Mouse (Mus musculus): ENCODE measurements at regions not wholly inside any gene's neighbourhood (a gene's known extent, or its start where the extent isn't known, plus 50 kb on each side); places are given as distances from the start of the nearest gene placed in this dataset.
"Not testable (repeated sequence)": the region's sequence is repeated elsewhere in the genome, so short reads cannot be mapped to it uniquely, and the experiment has no call there.

DNA sequence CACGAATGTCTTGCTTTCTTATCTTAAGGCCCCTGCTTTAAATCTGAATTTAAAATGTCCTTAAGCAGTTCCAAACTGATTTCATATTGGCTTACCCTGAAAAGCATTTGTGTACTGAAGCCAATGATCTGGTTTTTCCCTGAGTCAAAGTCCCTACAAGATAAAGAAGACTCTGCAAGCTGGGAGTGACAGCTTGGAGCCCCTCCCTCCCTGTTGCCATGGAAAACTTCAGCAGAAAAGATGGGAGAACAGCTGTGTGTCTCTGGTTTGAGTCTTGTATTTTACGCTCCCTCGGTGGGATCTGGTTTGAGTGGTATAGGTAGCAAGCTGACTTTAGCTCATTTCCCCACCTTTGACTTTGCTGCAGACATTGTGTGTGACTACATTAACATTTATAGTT is 146.1 kb downstream of the Rbm43 start:
- TF ChIP-seq GATA1 (IDR thresholded peaks at IDR 0.05; ENCODE audit: borderline replicate concordance, low read length): no peak
- TF ChIP-seq FLI1 (IDR thresholded peaks at IDR 0.05; ENCODE audit: low read length): no peak
- no peak overlapping the region for H3K4me3 ChIP-seq (replicated peaks)
- no peaks in the 10 kb centered on the region for H3K27me3 ChIP-seq (replicated peaks)
- no peaks in the 10 kb centered on the region for H3K4me1 ChIP-seq
- H3K9me3 ChIP-seq: peaks cover 6% of the 10 kb centered on the region; the same call in 1 of the 2 replicates
- H3K36me3 ChIP-seq (replicated peaks; ENCODE audit: low read length): no peaks in the 10 kb centered on the region

DNA sequence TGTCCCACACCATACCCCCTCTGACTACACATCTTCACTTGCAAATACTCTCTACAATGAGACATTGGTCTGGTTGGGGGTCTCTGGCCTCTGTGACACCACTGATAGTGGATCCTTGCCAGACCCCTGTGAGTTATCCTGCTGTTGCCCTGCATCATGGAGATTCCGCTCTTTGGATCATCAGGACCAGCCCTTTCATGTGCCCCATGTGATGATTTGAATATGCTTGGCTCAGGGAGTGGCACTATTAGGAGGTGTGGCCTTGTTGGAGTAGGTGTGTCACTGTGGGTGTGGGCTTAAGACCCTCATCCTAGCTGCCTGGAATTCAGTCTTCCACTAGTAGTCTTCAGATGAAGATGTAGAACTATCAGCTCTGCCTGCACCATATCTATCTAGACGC is 141.7 kb downstream of the Rbm43 start:
- H3K4me3 ChIP-seq (replicated peaks); H3K4me1 ChIP-seq; H3K36me3 ChIP-seq (replicated peaks; ENCODE audit: low read length); H3K27me3 ChIP-seq (replicated peaks): not testable (repeated sequence)
- peaks cover 18% of the 10 kb centered on the region for H3K9me3 ChIP-seq

DNA sequence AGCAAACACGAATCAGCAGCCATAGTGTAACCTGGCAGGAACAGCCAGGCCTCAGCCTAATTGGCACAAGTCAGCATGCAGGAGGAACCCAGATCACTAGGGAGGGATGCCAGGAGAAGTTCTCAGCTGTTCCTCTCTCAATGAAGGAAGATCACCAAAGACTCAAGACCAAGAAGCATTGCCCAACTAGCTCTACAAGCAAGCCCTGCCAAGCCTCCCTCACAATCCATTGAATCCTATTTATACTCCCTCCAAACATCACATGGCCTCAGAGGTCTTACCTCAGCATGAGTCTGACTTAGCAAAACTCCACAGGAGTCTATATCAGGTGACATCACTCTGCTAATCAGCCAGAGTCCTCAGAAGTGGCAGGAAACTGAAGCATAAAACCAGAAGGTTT is 135.1 kb downstream of the Rbm43 start:
- no peaks in the 10 kb centered on the region for H3K27me3 ChIP-seq (replicated peaks)
- no peaks in the 10 kb centered on the region for H3K36me3 ChIP-seq (replicated peaks; ENCODE audit: low read length)
- TF ChIP-seq GATA1 (IDR thresholded peaks at IDR 0.05; ENCODE audit: borderline replicate concordance, low read length) (no peak), FLI1 (IDR thresholded peaks at IDR 0.05; ENCODE audit: low read length) (no peak)
- no peaks in the 10 kb centered on the region for H3K4me1 ChIP-seq
- H3K9me3 ChIP-seq: peaks cover 8% of the 10 kb centered on the region
- H3K4me3 ChIP-seq (replicated peaks): no peak overlapping the region

DNA sequence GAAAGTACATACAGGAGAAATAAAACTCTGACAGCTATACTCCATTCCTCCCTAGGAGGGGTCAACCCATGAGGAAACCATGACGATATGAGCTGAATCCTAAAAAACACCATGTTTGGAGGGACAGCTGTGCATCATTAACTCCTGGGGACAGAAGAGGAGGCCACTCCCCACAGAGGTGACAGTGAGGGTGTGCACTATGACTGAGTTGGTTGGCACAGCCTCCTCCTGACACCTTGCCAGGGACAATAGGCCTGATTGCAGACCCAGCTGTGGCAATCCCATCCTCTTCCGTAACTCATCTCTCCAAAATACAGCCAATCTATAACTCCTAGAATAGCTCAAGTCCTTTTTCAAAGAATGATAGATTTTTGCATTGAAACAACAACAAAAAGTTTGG is 112.0 kb downstream of the Rbm43 start:
- Histone ChIP-seq H3K4me3 (replicated peaks) (no peak overlapping the region), H3K36me3 (replicated peaks; ENCODE audit: low read length) (no peaks in the 10 kb centered on the region), H3K9me3 (peaks cover 5% of the 10 kb centered on the region; the same call in 1 of the 2 replicates), H3K27me3 (replicated peaks) (no peaks in the 10 kb centered on the region), H3K4me1 (no peaks in the 10 kb centered on the region)
- TF ChIP-seq FLI1 (IDR thresholded peaks at IDR 0.05; ENCODE audit: low read length) (no peak), GATA1 (IDR thresholded peaks at IDR 0.05; ENCODE audit: borderline replicate concordance, low read length) (no peak)

DNA sequence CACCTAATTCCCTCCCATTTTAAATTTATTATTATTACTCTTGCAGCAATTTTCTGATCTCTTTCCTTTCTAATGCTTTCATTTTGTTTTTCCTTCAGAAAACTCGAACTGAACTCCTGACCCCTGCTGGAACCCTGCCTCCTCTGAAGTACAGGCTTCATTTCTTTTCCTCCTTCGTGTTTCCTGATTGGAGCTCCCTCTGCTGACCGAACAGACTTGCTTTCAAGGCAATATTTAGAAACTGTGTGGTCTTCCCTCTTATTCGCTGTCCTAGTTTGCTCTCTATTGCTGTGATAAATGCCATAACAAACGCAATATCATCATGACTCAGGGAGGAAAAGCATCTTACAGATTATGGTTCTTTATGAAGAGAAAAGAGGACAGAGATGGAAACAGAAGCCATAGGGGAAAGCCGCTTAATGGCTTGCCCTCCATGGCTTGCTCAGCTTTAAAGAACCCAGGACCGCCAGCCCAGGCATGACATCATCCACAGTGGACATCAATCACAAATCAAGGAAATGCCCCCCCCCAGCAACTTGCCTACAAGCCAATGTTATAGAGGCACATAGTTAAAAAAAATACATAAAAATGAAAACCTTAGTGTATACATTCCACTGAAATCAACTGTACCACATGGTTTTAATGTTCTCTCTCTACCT is 104.5 kb downstream of the Rbm43 start:
- H3K36me3 ChIP-seq (replicated peaks; ENCODE audit: low read length): no peaks in the 10 kb centered on the region
- TF ChIP-seq FLI1 (IDR thresholded peaks at IDR 0.05; ENCODE audit: low read length) (no peak), GATA1 (IDR thresholded peaks at IDR 0.05; ENCODE audit: borderline replicate concordance, low read length) (no peak)
- no peaks in the 10 kb centered on the region for H3K9me3 ChIP-seq
- H3K4me1 ChIP-seq: peaks cover 21% of the 10 kb centered on the region
- peak overlapping the region; percentile 10 for H3K4me3 ChIP-seq (replicated peaks)
- no peaks in the 10 kb centered on the region for H3K27me3 ChIP-seq (replicated peaks)

DNA sequence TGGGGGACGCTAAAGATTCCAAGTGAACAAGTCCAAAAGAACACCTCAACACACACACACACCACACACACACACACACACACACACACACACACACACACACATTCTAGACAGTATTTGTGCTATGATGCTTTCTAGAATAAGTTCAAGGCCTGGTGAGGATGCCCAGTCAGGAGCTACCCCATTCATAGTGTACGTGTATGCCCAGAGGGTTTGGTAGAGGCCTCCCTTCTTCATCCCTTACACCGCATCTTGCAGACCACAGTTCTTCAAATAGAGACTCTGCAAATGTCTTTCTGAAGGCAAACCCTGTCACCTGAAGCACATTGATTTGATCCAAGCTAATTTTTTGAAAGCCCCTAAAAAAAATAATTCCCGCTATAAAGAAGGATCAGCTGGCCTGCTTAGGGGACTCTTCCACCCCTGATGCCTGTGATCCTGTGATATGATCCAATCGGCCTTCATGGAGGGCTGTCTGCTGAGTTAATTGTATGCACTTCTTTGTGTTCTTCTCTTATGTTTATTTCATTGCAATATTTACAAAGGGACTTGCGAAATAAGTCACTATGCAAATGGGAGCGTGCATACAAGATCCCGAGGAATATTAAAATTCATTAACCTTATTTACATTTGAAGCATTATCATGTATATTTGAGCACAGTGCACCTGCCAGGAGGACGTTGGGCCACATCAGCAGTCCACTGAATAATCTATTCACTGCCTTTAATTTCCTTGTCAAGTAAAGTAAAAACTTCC is 103.8 kb downstream of the Rbm43 start:
- TF ChIP-seq FLI1 (IDR thresholded peaks at IDR 0.05; ENCODE audit: low read length): no peak
- TF ChIP-seq GATA1 (IDR thresholded peaks at IDR 0.05; ENCODE audit: borderline replicate concordance, low read length): no peak
- H3K4me3 ChIP-seq (replicated peaks): no peak overlapping the region
- H3K36me3 ChIP-seq (replicated peaks; ENCODE audit: low read length): no peaks in the 10 kb centered on the region
- H3K9me3 ChIP-seq: no peaks in the 10 kb centered on the region
- H3K4me1 ChIP-seq: peaks cover 21% of the 10 kb centered on the region
- no peaks in the 10 kb centered on the region for H3K27me3 ChIP-seq (replicated peaks)

DNA sequence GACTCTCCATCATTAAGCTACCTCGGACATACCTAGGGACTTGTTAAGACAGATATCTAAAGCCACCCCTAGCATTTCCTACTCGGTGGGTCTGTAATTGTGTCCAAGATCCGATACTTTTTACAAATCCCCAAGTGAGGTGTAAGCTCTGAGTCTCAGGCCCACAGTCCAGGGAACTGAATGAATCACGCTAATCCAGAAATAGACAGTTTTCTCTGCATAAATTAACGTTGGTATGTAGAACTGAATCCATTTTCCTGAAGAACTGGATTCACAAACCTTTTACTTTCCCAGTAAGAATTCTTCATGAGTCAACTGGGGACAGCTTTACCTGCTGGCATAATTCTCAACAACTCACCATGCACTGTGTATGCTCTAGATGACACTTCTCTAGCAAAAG is 97.1 kb downstream of the Rbm43 start:
- TF ChIP-seq GATA1 (IDR thresholded peaks at IDR 0.05; ENCODE audit: borderline replicate concordance, low read length) (no peak), FLI1 (IDR thresholded peaks at IDR 0.05; ENCODE audit: low read length) (no peak)
- Histone ChIP-seq H3K4me3 (replicated peaks) (no peak overlapping the region), H3K4me1 (0 out of 2 replicates have a peak, but pooled peaks cover 5% of the 10 kb centered on the region), H3K27me3 (replicated peaks) (no peaks in the 10 kb centered on the region), H3K36me3 (replicated peaks; ENCODE audit: low read length) (no peaks in the 10 kb centered on the region), H3K9me3 (no peaks in the 10 kb centered on the region)

DNA sequence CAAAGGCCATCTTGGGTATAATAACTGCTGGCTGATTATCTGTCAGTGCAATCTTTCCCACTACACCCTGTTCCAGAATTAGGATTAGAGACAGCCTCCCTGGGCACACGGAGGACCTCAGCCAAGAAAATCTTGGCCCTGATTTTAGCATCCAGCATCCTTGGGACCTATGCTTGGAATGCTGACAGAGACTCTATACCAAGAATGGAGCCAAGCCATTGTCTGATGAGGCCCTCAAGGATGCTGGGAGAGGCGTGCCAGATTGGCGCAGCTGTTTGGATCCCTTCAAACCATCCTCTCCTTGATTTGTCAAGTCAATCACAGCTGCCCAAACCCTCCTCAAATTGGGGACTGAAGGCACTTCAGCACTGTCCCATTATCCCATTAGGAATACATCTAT is 94.2 kb downstream of the Rbm43 start:
- Histone ChIP-seq H3K36me3 (replicated peaks; ENCODE audit: low read length) (no peaks in the 10 kb centered on the region), H3K4me1 (peaks cover 10% of the 10 kb centered on the region), H3K27me3 (replicated peaks) (no peaks in the 10 kb centered on the region), H3K4me3 (replicated peaks) (no peak overlapping the region), H3K9me3 (no peaks in the 10 kb centered on the region)
- TF ChIP-seq FLI1 (IDR thresholded peaks at IDR 0.05; ENCODE audit: low read length): no peak
- no peak for TF ChIP-seq GATA1 (IDR thresholded peaks at IDR 0.05; ENCODE audit: borderline replicate concordance, low read length)

DNA sequence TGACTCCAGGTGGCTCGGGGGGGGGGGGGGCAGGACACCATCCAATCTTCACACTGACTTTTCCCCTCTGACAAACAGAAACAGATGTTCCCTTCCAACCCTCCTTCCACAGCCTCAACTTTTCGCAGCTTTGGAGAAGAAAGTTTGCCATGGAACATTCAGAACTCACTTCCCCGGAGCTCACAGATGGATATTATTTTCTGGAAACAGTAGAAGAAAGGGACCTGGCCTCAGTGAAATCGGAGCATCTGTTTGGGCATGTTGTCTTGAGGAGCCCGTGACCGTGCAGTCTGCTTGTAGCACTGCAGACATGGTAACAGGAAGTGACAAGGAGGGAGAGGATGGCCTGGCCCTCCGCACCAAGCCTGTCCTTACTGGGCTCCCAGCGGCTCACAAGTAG is 90.1 kb downstream of the Rbm43 start:
- TF ChIP-seq GATA1 (IDR thresholded peaks at IDR 0.05; ENCODE audit: borderline replicate concordance, low read length) (no peak), FLI1 (IDR thresholded peaks at IDR 0.05; ENCODE audit: low read length) (no peak)
- peaks cover 6% of the 10 kb centered on the region for H3K4me1 ChIP-seq
- no peaks in the 10 kb centered on the region for H3K9me3 ChIP-seq
- no peaks in the 10 kb centered on the region for H3K27me3 ChIP-seq (replicated peaks)
- no peaks in the 10 kb centered on the region for H3K36me3 ChIP-seq (replicated peaks; ENCODE audit: low read length)
- H3K4me3 ChIP-seq (replicated peaks): no peak overlapping the region

DNA sequence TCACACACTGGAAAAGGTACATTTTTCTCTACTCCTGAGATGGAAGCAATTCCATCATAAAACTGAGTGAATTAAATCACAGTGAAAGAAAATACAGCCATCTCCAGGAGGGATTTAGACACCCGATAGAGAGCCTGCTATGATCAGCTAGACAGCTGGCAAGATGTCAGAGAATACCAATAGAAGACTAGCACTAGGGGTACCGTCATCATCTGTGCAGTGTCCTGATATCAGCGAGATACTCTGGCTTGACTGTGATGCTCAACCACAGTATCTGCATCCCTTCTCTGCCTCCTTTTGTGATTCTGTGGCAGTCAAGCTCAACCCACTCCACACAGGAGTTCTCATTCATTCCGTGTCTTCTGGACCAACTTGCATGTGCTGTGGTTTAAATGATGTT is 87.4 kb downstream of the Rbm43 start:
- Histone ChIP-seq H3K4me1 (peaks cover 6% of the 10 kb centered on the region), H3K27me3 (replicated peaks) (peaks cover 5% of the 10 kb centered on the region), H3K4me3 (replicated peaks) (no peak overlapping the region), H3K36me3 (replicated peaks; ENCODE audit: low read length) (no peaks in the 10 kb centered on the region), H3K9me3 (peaks cover 4% of the 10 kb centered on the region; the same call in 1 of the 2 replicates)
- no peak for TF ChIP-seq FLI1 (IDR thresholded peaks at IDR 0.05; ENCODE audit: low read length)
- TF ChIP-seq GATA1 (IDR thresholded peaks at IDR 0.05; ENCODE audit: borderline replicate concordance, low read length): no peak

Measured in megakaryocyte, embryonic 14.5 days (primary cell).